Mouse (Mus musculus) common myeloid progenitor, adult 5-6 weeks (primary cell): ENCODE measurements at regions not wholly inside any gene's neighbourhood (a gene's known extent, or its start where the extent isn't known, plus 50 kb on each side); places are given as distances from the start of the nearest gene placed in this dataset.

Experiments used
- ATAC-seq: replicated peaks from 2 replicates; pipeline ENCODE4 v1.8.0; 2016; ENCODE audit warnings: low read depth, mild to moderate bottlenecking, moderate TSS enrichment, inconsistent platforms; ENCODE audit not compliant: poor library complexity, severe bottlenecking

DNA sequence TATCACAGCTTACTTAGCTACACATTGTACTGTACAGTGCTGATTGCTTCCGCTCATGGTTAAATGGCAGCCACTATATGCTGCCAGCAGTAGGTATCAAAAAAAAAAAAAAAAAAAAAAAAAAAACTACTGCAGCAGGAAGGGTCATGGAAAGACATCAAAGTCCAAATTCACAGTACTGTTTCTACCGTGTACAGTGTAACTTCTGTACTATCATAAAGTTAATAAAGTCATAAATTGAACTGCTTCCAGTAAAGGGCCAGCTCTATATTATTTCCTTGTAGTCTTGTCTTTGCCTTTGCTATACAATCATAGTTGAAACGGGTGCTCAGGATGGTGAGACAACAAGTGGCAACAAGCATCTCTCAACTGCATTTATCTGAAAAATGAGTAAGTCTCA lies 552.6 kb upstream of the Mpdz start:
- no peak for ATAC-seq

- no peak for ATAC-seq
These were observed 546.2 kb upstream of the Mpdz start for GRCm38 (mm10) chr4:81988796-81989195.

DNA sequence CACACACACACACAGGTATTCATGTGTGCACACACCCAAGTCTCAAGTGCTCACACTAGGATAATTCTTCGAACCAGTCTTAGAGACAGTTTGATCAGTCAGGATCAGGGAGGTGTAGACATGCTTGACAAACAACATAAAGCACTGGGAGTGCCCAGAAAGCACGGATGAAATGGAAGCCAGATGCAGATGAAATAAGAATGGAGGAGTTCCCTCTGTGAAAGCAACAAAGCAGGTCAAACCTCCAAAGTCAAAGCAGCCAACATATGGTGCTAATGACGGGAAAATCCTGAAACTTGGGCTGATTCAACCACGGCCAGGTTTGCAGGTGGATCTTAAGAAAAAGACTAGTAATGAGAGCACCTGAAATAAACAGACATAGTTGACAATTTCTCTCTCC lies 544.0 kb upstream of the Mpdz start:
- no peak for ATAC-seq

GRCm38 (mm10) chr4:81981811-81982210 lies 539.2 kb upstream of the Mpdz start:
- ATAC-seq, result no peak

GRCm38 (mm10) chr4:81970472-81970871 lies 527.9 kb upstream of the Mpdz start:
- no peak for ATAC-seq

DNA sequence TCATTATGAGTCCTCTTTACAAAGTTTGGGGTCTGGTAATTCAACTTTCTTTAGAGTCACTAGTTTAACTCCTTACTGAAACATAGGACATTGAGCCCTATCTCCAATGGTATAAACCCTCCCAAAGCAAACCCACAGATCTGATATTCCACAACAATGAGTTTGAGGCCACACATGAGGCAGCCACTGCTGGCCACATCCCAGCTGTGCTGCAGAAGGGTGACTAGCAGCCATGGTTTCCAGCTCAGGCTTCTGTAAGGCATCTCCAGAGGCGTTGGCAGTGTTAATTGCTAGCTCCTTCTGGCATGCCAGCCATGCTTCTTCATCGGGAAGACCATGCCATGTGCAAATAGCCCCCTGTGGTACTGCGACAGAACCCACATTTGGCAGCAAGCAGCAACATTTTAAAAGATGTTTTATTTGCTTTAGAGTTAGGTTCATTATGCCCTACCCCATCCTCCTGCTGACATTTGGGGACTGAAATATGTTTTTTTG lies 527.1 kb upstream of the Mpdz start:
- no peak for ATAC-seq

- ATAC-seq, result no peak
These were observed 523.5 kb upstream of the Mpdz start for GRCm38 (mm10) chr4:81966054-81966623.

DNA sequence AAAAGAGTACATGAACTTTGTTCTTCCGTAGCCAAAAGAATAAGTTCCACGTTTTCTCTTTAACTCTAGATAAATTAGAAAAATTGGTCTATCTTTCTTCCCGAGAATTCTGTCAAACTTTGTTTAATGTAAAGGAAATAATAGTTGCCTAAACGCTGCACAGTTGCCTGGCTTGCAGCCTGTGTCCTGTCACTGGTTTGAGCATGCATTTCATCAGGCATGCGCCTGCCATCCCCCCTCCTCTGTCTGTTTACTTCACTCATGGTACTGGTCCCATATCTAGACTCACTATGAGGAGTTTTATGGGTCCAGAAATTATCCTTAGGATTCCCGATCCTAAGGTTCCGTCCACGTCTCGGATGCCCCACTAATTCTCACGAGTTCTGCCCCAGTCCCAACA lies 520.5 kb upstream of the Mpdz start:
- no peak for ATAC-seq

DNA sequence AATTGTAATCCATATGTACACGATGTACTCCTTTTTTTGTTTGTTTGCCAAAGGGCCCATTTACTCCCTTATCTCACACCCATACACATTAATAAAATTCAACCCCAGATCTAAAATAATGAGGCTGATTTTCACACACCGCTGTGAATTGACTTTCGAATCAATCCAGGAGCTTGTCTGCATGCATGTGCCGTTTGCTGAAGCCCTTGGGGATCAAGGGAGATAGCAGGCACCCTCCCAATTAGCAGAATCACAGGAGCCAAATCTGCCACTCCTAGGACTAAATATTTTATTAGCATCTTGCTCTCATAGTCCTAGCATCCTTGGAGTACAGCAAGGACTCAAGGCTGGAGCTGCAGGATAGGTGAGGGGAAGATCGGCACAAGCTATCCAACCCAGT lies 520.0 kb upstream of the Mpdz start:
- ATAC-seq, result no peak

- ATAC-seq, result no peak
These were observed 518.2 kb upstream of the Mpdz start for GRCm38 (mm10) chr4:81960552-81961534.

GRCm38 (mm10) chr4:81956926-81957694 lies 514.5 kb upstream of the Mpdz start:
- no peak for ATAC-seq

- ATAC-seq, result no peak
These were observed 510.4 kb upstream of the Mpdz start for GRCm38 (mm10) chr4:81953023-81953422.

- ATAC-seq, result no peak
These were observed 494.8 kb upstream of the Mpdz start for GRCm38 (mm10) chr4:81937384-81937783.

- no peak for ATAC-seq
These were observed 488.3 kb upstream of the Mpdz start for GRCm38 (mm10) chr4:81930956-81931355.

- ATAC-seq, result no peak
These were observed 486.1 kb upstream of the Mpdz start for GRCm38 (mm10) chr4:81928581-81929244.

DNA sequence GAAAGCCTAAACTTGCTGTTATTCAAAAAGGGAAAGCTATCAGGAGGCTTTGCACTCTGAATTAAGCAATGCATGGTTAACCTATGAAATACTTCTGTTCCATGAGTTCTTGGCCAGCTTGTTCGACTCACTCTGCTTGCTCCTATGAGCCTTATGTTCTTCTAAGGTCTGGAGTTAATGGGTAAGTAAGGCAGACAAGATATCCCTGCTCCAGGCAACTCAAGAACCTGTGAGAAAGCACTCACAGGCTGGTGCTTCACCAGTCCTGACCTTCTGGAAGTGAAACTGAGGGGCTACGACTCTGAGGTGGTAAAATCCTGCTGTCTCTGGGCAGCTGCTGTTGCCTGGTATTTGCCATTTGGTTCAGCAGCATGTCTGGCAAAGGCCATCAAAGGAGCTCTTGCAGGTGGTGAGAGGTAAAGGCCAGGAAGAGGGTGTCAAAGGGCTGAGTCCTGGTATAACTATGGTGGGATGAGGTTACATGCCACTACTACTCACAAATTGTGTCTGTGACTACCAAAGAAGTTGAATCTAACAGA lies 484.6 kb upstream of the Mpdz start:
- ATAC-seq, result no peak

GRCm38 (mm10) chr4:81926662-81927141 lies 484.1 kb upstream of the Mpdz start:
- ATAC-seq, result no peak

GRCm38 (mm10) chr4:81925611-81926010 lies 483.0 kb upstream of the Mpdz start:
- ATAC-seq, result no peak

- no peak for ATAC-seq
These were observed 481.5 kb upstream of the Mpdz start for GRCm38 (mm10) chr4:81924120-81924519.

DNA sequence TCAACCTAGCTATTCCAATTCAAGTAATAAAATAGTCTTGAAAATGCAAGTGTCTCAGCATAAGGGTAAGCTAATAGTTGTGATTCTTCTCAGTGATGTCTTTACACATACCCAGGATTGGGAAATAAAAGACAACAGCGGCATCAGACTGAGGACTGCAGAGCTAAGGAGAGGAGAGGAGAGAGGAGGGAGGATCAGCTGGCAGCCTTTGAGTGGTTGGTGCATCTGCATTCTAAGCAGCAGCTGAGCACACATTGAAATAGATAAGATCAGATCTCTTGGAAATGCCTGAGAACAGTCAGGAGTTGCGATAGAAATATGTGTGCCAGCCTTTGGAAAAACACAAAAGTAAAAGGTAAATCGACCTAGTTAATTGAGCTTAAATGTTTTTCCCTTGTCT lies 480.3 kb upstream of the Mpdz start:
- ATAC-seq, result no peak
